Mouse (Mus musculus) lung, postnatal 14 days (tissue): ENCODE results near the gene Sfi1.
"Not testable (repeated sequence)": the region's sequence is repeated elsewhere in the genome, so short reads cannot be mapped to it uniquely, and the experiment has no call there.

Source experiments
- DNase-seq: peaks from one replicate; pipeline ENCODE4 v3.0.0; 2021

Sfi1 gene

DNA sequence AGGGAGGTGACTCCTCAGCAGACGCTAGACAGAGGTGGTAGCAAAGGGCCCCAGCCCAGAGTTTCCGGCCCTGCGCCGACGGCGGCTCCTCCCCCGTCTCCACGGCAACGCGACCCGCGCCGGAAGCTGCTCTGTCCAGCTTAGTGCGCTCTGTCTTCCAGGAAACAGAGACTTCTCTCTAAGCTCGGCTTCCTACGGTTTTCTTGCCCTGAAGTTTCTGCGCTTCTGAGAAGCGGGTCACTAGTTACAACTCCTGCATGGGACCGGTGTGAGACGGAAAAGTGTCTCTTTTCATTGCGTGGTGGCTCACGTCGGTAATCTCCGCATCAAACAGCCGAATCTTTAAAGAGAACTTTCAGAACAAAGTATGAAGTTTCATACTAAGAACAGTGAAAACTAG, at the start of gene Sfi1:
Gene Sfi1, minus strand, starts transcription at position 101 of the 400 bp plus-strand sequence.
- no peak for DNase-seq

DNA sequence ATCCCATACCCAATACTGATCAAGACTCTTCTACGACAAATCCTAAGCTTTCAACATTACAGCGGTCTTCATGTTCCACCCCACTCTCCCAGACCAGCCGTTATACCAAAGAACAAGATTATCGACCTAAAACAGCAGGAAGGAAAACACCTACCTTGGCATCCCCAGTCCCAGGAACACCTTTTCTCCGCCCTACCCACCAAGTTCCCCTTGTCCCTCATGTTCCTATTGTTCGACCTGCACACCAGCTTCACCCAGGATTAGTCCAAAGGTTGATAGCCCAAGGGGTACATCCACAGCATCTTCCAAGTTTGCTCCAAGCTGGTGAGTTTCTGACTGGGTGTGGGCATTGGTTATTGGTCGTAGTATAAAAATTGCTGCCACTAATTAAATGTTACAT, 49.1 kb upstream of the Sfi1 start:
- DNase-seq: no peak

DNA sequence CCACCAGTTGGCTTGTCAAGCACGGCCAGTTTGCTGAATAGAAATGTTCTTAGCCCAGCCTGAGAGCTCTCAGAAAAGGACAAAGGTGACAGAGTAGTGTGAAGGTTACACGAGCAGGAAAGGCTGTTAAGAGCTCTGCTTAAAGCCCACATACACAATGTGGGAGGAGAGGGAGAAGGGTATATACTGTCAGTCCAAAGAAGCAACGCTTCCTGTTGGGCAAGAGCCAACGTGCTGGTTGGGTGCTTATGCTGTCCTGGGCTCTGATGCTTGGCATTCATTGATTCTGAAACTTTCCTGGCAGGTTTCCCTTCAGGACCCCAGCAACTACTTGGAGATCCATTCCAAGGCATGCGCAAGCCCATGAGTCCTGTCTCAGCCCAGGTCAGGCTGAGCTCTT, 42.0 kb upstream of the Sfi1 start:
- no peak for DNase-seq

DNA sequence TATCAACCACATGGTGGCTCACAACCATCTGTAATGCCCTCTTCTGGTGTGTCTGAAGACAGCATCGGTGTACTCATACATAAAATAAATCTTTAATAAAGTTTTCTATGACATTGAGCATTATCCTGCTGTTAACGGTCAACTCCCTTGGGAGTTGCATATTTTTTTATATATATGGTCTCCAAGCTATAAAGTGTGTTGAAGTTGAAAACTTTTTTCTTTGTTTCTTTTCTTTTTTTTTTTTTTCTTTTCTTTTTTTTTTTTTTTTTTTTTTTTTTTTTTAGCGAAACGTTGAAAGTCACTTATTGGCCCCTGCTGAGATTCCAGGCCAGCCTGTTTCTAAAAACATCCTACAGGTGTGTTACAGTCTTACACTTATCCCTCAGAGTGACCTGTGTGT, 40.4 kb upstream of the Sfi1 start:
- no peak for DNase-seq

DNA sequence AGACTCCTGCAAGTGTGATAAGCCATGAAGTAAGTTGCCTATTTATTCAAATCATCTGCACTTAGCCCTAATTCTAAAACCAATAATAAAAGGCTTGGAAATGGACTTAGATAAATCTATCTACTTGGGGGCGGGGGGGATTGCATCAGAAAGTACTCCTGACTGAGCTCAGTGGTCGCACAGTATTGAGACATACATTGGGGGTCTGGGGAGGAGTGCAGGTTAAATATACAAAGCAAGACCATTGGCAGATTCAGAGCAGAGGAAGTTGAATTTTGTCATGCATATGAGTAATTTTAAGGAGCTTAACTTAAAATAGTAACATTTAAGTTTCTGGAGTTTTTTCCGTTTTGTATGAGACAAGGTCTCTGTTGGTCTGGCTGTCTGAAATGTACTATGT, 39.0 kb upstream of the Sfi1 start:
- no peak for DNase-seq

DNA sequence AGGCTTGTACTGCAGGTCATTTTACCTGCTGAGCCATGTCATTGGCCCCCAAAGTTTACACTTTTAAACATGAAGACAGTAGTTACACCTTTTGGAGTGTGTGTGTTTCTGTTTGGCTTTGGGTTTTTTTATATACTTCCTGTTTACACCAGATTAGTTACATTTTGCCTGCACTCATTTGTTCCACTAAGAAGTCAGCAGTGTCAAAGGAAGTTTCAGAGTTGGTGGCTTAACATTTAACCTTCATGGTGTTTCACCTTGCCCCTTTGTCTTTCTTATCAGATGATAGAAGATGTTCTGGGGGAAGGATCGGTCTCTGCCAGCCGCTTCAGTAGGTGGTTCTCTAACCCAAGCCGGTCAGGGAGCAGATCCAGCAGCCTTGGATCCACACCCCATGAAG, 33.9 kb upstream of the Sfi1 start:
- no peak for DNase-seq

DNA sequence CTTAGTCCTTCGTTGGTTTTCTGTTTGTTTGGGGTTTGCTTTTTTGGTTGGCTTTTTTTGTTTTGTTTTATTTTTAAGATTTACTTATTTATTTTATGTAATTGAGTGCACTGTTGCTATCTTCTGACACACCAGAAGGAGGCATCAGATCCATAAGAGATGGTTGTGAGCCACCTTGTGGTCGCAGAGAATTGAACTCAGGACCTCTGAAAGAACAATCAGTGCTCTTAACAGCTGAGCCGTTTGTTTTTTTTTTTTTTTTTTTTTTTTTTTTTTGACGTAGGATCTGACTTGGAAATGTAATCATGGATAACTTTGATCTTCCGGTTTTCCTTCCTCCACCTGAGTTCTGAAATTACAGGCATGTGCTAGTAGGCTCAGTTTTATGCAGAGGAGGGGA, 29.8 kb upstream of the Sfi1 start:
- no peak for DNase-seq

DNA sequence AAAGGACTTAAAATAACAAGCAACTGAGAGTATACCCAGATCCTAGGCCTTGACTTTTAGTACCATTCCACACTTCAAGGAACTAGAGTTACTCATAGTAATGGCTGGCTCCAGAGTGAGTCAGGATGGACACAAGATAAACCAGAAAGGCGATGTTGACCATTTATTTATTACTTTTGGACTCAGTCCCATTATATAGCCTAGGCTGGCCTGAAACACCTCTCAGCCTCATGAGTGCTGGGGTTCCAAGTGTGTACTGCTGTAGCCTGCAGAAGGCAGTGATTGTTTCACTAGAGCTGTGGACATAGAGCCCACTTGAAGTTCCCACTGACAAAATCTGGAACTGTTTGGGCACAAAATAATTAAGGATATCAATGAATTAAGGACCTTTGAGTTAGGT, 19.3 kb upstream of the Sfi1 start:
- DNase-seq: no peak

DNA sequence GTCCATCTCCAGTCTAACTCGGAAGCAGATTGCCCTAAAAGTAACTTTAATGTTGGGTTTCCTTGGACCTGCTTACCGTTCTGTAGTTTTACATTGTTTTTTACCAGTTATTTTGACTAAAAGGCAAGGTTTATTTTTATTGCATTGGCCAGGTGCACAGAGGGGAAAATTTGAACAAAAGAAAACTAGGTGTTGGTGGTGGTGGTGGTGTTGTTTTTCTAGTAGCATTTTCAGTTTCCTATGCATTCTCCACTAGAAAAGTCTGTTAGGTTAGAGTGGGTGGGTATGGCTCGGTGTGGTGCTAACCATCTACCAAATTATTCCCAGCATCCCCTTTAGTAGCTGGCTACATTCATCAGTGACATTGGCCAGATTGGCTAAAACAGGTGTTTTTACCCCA, 13.5 kb upstream of the Sfi1 start:
- no peak for DNase-seq

DNA sequence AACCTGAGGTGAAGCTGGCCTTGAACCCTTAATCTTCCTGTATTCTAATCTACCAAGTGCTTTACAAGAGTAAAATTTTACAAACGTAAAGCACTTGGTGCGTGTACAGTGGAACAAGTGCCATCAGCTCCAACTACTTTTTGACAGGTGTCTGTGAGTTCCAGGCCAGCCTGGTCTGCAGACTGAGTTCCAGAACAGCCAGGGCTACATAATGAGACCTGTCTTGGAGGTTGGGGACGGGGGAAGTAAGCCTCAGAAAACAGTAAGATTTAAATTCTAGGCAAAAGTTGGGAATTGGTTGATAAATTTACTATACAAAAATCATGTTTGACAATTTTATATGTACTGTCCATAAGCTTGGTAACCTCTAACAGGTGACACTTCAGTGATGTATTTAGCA, 11.9 kb upstream of the Sfi1 start:
- no peak for DNase-seq

DNA sequence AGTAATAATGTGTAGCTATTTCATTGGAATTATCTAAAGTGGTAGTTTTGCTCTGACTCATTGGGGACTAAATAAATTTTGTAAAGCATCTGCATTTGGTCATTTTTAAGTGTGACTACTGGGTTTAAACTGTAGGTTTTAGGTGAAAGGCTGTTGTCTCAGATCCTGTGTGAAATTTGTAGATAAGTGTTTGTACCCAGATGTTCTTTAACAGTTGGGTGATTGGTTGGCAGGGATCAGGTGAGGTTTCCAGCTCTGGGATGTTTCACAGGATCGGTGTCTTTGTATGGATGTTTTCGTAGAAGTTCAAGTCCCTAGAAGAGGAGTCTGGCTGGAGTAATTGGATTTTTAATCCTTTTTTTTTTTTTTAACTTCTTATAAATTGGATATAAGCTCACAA, 10.5 kb upstream of the Sfi1 start:
- no peak for DNase-seq

DNA sequence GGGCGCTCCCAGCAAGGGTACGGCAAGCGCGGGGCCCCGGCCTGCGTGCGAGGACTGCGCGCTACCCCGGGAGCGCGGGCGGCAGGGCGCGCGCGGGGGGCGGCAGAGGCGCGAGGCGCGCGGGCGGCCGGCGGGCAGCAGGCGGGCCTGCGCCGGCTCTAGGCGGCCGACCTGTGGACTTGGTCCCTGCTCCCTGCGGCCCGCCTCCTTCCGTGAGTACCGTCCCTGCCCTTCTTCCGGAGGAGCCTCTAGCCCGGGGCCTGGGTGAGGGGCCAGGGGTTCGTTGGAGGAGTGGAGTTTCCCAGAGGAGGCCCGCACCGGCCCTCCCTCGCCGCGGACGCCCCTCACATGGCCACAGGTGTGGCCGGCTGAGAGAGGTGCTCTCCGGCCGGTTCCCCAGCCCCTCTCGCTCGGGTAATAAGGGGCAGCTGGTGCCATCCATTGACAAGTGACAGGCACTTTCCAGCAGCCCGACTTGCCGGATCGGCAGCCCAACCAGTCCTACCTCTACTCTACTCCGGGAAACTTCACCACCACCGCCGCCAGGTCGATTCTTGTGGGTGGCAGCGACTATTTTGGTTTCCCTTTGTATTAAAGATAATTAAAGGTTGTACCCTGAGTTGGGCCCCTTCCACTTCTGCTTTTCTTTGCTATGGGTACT, 9.6 kb upstream of the Sfi1 start:
- DNase-seq: peak; percentile 54

DNA sequence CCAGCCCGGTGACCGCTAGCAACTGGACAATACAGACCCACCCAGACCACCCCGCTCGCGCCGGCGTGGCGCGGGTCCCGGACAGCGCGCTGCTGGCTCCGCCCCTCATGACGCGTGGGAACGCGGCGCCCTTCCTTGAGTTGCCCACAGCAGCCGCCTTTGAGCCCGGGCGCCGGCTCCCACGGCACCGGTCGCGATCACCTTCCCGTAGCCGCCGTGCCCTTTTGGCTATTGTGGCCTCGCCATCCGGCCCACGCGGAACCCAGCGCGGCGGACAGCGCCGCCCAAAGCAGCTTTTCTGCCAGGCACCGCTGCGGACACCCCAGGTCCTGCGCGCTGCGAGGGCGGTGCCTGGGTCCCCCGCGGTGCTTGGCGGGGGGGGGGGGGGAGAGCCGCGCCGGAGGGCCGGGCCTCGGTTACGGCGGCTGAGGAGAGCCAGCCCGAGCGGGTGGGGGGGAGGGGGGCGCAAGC, 9.0 kb upstream of the Sfi1 start, which contains the start of gene Eif4enif1:
Gene Eif4enif1, plus strand, starts transcription at position 162 of the 471 bp plus-strand sequence.
- DNase-seq: peak; percentile 89

DNA sequence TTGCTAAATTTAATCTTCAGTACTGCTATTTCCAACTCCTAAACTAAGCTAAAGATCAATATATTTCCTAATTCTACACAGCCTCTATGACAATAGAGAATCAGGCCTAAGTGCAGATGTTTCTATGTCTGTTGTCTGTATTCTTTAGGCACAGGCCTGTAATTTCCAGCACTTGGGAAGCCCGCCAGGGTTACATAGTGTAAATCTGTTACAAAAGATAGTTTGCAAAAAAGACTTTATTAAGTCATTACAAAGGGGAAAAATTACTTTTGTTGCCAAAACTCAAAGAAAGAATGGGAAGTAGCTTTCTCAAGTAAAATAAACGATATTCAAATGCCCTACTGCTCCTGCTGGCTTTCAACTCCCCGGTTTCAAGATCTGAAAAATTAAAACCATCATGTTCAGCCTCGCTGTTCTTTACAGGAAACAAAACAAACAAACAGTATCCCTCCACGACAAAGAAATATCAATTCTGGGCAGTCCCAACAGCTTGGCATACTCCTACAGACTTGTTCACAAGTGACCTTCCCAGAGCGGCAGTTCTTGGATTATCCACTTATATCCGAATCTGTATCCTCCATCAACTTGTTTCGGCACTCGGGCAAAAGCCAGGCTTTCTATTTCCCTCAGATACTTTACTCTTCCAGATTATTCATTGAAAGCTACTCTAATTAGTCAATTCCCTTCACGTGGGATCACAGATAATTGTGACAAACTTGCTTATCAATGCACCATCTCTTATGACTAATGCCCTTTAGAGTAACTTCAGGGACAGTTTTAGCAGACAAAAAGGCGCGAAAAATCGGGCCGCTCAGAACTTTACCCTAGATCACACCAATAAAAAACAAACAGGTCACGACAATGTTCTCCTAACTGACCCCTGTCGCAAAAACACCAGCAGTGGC, 8.3 kb upstream of the Sfi1 start:
- DNase-seq: peak; percentile 5

DNA sequence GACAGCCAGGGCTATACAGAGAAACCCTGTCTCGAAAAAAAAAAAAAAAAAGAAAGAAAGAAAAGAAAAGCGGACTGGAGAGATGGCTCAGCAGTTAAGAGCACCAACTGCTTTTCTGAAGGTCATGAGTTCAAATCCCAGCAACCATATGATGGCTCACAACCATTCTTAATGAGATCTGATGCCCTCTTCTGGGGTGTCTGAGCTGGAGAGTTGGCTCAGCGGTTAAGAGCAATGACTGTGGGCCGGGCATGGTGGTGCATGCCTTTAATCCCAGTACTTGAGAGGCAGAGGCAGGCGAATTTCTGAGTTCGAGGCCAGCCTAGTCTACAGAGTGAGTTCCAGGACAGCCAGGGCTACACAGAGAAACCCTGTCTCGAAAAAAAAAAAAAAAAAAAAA, 7.4 kb upstream of the Sfi1 start:
- not testable (repeated sequence) for DNase-seq

DNA sequence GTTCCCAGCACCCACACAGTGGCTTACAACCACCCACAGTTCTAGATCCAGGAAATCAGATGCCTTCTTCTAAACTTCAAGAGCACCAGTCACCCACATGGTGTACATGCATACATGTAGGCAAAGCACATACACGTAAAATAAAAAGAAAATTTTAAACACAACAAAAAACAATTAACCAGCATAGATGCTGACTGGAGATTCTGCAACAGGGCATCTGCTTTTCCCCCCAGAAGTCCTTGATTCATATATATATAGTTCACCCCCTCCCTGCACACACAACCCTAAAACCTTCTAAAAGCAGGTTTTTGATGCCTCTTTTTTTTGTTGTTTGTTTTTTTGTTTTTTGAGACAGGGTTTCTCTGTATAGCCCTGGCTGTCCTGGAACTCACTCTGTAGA, 10.6 kb downstream of the Sfi1 start:
- DNase-seq: peak; percentile 16

DNA sequence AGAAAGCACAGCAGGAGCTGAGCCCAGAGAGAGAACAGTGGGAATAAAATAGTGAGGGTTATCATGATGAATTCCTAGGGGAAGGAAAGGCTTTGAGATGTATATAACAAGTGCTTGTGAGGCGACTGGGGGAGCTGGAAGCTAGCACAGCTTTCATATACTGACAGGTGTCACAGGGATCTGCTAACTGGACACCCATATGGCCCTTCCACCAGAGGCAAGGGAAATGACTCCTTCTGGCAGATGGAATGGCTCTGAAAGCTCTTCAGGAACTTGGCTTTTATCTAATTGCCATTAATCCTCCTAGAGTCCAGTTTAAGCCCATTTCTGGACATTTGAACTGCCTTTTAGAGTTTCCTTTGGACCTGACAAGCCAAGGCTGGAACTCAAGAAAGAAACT, 11.3 kb downstream of the Sfi1 start:
- DNase-seq: not testable (repeated sequence)

DNA sequence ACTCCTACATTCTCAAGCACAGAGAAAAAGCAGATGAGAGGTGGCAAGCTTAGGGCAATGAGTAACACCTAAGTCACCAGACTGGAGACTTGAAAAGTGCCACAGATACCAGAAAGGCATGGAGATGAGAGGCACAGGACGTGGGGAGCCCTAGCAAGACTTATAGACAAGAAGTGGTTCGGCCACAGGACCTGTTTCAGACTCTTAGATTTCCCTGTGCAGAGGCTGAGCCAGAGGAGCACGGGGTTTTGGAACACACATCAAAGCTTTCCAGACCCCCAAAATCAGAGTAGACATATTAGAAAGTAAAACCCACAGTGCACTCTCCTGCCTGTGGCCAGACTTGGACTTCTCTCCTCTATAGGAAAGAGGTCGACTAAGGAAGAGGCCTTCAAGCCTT, 12.0 kb downstream of the Sfi1 start:
- peak; percentile 67 for DNase-seq

DNA sequence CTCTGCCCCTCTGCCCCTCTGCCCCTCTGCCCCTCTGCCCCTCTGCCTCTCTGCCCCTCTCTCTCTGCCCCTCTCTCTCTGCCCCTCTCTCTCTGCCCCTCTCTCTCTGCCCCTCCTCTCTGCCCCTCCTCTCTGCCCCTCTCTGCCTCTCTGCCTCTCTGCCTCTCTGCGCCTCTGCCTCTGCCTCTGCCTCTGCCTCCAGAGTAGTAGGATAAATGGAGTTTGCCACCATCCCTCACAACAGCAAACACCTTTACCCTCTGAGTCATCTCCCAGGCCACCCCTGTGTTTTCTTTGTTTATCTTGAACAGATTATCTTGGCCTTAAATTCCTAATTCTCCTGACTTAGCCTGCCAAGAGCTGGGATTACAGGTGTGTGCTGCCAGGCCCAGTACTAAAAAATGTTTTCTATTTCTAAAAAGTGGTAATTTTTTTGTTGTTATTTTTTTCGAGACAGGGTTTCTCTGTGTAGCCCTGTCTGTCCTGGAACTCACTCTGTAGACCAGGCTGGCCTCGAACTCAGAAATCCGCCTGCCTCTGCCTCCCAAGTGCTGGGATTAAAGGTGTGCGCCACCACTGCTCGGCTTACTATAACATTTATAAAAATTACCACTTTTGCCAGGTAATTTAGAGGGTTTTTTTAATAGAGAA, 12.6 kb downstream of the Sfi1 start:
- not testable (repeated sequence) for DNase-seq

DNA sequence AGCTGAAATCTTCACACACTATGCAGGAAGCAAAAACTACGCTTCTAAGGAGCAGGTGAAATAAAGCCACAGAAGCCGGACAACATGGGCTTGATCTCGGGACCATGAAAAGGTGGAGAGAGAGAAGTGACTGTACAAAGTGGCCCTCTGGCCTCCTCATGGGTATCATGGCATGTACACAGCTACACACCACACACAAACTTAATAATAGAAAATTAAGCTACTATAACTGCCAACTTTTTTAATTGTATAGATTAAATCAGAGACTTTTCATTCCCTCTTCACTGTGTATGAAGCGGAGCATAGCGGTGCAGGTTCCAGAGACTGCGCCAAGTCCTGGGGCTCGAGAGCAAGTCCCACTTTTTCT, 13.6 kb downstream of the Sfi1 start:
- DNase-seq: peak; percentile 36

DNA sequence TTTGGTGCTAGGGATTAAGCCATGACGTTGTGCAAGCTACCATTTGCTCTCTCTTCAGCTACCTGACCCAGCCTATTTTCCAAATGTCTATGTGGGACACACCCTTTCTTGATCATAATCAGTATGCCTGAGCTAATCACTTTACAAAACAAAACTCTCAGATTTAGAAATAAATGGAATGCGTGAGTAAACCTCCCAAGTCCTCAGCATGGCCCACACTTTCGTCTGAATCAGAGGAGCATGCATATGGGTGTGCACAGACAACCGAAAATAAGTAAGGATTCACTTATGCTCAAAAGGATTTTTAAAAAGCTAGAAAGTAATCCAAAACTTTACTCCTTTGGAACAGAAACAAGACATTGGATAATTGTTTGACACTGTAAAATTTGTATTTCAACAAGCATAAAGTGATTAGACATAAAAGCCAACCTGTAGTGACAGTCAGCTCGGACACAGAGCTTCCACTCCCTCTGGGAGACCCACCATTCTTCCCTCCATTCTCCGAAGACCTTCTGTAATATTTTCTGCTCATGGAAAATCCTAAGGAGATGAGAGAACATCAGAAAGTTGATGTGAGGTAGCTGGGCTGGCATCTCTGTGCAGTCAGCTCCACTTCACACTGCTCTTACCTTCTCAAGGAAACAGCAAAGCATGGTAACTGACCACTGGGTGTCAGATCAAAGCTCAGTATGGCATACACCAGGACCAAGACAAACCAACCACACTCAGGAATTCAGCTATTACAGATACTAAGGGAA, 14.1 kb downstream of the Sfi1 start:
- peak; percentile 51 for DNase-seq

DNA sequence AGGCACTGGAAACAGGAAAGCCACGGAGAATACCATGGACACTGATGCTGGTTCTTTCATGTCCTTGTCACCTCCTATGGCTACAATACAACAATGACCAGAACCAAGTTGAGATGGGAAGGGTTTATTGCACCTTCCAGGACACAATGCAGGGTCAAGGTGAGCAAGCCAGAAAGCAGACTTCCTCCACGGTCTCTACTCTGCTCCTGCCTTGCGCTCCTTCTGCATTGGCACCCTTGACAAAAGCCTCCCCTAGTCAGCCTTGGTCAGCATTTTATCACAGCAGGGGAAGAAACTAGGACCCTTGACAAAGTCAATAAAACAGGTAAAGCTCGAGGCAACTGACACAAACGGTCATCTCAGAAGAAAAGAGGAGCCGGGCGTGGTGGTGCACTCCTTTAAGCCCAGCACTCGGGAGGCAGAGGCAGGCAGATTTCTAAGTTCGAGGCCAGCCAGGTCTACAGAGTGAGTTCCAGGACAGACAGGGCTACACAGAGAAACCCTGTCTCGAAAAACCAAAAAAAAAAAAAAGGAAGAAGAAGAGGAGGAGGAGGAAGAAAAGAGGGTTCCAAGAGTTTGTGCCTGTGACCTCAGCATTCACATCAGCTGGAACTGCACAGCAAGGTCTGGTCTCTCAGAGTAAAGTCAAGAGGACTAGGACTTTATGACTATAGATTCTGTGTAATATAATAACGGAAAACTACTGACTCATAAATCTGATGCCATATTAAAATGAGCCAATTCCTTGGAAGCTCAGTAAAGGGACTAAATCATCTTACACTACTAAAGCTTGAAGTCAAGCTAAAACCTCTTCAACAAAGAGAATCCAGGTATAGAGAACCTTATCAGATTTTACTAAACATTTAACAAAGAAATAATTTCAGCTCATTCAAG, 19.6 kb downstream of the Sfi1 start:
- DNase-seq: peak; percentile 61
